Mouse (Mus musculus): ENCODE data around the gene Ccnjl. TPM values are rescaled to one million over a fixed set of nuclear protein-coding genes. Genes with fewer than 3 reads are reported as not detected.
A peak's percentile ranks its signal among the peaks of the same experiment; 100 is the strongest.

Ccnjl gene
- polyA plus RNA-seq, 1 experiment = 8.2 TPM

- peak; percentile 45 for DNase-seq (ENCODE audit: low read depth)
- no peak for TF ChIP-seq CTCF (IDR thresholded peaks at IDR 0.05; ENCODE audit: borderline replicate concordance, extremely low read depth, insufficient read depth, insufficient read length)
- no peak for TF ChIP-seq POLR2A (IDR thresholded peaks at IDR 0.05; ENCODE audit: borderline replicate concordance, extremely low read depth, insufficient read depth, insufficient read length, poor library complexity, severe bottlenecking)
These were observed 21.1 kb downstream of the Ccnjl start for GRCm38 (mm10) chr11:43549701-43550100.

- TF ChIP-seq CTCF (IDR thresholded peaks at IDR 0.05; ENCODE audit: borderline replicate concordance, extremely low read depth, insufficient read depth, insufficient read length) (no peak), POLR2A (IDR thresholded peaks at IDR 0.05; ENCODE audit: borderline replicate concordance, extremely low read depth, insufficient read depth, insufficient read length, poor library complexity, severe bottlenecking) (no peak)
- no peak for DNase-seq (ENCODE audit: low read depth)
These were observed 23.2 kb downstream of the Ccnjl start for GRCm38 (mm10) chr11:43551756-43552155.

- no peak for DNase-seq (ENCODE audit: low read depth)
- TF ChIP-seq POLR2A (IDR thresholded peaks at IDR 0.05; ENCODE audit: borderline replicate concordance, extremely low read depth, insufficient read depth, insufficient read length, poor library complexity, severe bottlenecking) = no peak
- no peak for TF ChIP-seq CTCF (IDR thresholded peaks at IDR 0.05; ENCODE audit: borderline replicate concordance, extremely low read depth, insufficient read depth, insufficient read length)
These were observed 24.1 kb downstream of the Ccnjl start for GRCm38 (mm10) chr11:43552675-43553074.

- DNase-seq (ENCODE audit: low read depth) = no peak
- TF ChIP-seq POLR2A (IDR thresholded peaks at IDR 0.05; ENCODE audit: borderline replicate concordance, extremely low read depth, insufficient read depth, insufficient read length, poor library complexity, severe bottlenecking) (no peak), CTCF (IDR thresholded peaks at IDR 0.05; ENCODE audit: borderline replicate concordance, extremely low read depth, insufficient read depth, insufficient read length) (no peak)
These were observed 28.0 kb downstream of the Ccnjl start for GRCm38 (mm10) chr11:43556538-43556937.

- DNase-seq (ENCODE audit: low read depth) = peak; percentile 55
- TF ChIP-seq POLR2A (IDR thresholded peaks at IDR 0.05; ENCODE audit: borderline replicate concordance, extremely low read depth, insufficient read depth, insufficient read length, poor library complexity, severe bottlenecking) (no peak), CTCF (IDR thresholded peaks at IDR 0.05; ENCODE audit: borderline replicate concordance, extremely low read depth, insufficient read depth, insufficient read length) (no peak)
These were observed 31.1 kb downstream of the Ccnjl start for GRCm38 (mm10) chr11:43559515-43560292.

- peak; percentile 66 for DNase-seq (ENCODE audit: low read depth)
These were observed 35.2 kb downstream of the Ccnjl start for GRCm38 (mm10) chr11:43563654-43564244.

GRCm38 (mm10) chr11:43565414-43565813 is 36.8 kb downstream of the Ccnjl start:
- DNase-seq (ENCODE audit: low read depth) = no peak

More at GRCm38 (mm10) chr11:43563654-43564244, 35.2 kb downstream of the Ccnjl start:
- TF ChIP-seq CTCF (IDR thresholded peaks at IDR 0.05; ENCODE audit: borderline replicate concordance, extremely low read depth, insufficient read depth, insufficient read length) (no peak), POLR2A (IDR thresholded peaks at IDR 0.05; ENCODE audit: borderline replicate concordance, extremely low read depth, insufficient read depth, insufficient read length, poor library complexity, severe bottlenecking) (no peak)

GRCm38 (mm10) chr11:43565852-43566251 is 37.3 kb downstream of the Ccnjl start:
- DNase-seq (ENCODE audit: low read depth) = peak; percentile 71
- no peak for TF ChIP-seq CTCF (IDR thresholded peaks at IDR 0.05; ENCODE audit: borderline replicate concordance, extremely low read depth, insufficient read depth, insufficient read length)
- no peak for TF ChIP-seq POLR2A (IDR thresholded peaks at IDR 0.05; ENCODE audit: borderline replicate concordance, extremely low read depth, insufficient read depth, insufficient read length, poor library complexity, severe bottlenecking)

More at GRCm38 (mm10) chr11:43565414-43565813, 36.8 kb downstream of the Ccnjl start:
- TF ChIP-seq CTCF (IDR thresholded peaks at IDR 0.05; ENCODE audit: borderline replicate concordance, extremely low read depth, insufficient read depth, insufficient read length) (no peak), POLR2A (IDR thresholded peaks at IDR 0.05; ENCODE audit: borderline replicate concordance, extremely low read depth, insufficient read depth, insufficient read length, poor library complexity, severe bottlenecking) (no peak)

GRCm38 (mm10) chr11:43566696-43567095 is 38.1 kb downstream of the Ccnjl start:
- DNase-seq (ENCODE audit: low read depth) = peak; percentile 42
- TF ChIP-seq POLR2A (IDR thresholded peaks at IDR 0.05; ENCODE audit: borderline replicate concordance, extremely low read depth, insufficient read depth, insufficient read length, poor library complexity, severe bottlenecking) (no peak), CTCF (IDR thresholded peaks at IDR 0.05; ENCODE audit: borderline replicate concordance, extremely low read depth, insufficient read depth, insufficient read length) (no peak)

- no peak for DNase-seq (ENCODE audit: low read depth)
- TF ChIP-seq POLR2A (IDR thresholded peaks at IDR 0.05; ENCODE audit: borderline replicate concordance, extremely low read depth, insufficient read depth, insufficient read length, poor library complexity, severe bottlenecking) (no peak), CTCF (IDR thresholded peaks at IDR 0.05; ENCODE audit: borderline replicate concordance, extremely low read depth, insufficient read depth, insufficient read length) (peak; percentile 57; the same call in 1 of the 2 replicates)
These were observed 39.7 kb downstream of the Ccnjl start for GRCm38 (mm10) chr11:43568263-43568662.

GRCm38 (mm10) chr11:43569188-43569587 is 40.6 kb downstream of the Ccnjl start:
- no peak for TF ChIP-seq POLR2A (IDR thresholded peaks at IDR 0.05; ENCODE audit: borderline replicate concordance, extremely low read depth, insufficient read depth, insufficient read length, poor library complexity, severe bottlenecking)
- TF ChIP-seq CTCF (IDR thresholded peaks at IDR 0.05; ENCODE audit: borderline replicate concordance, extremely low read depth, insufficient read depth, insufficient read length) = no peak
- no peak for DNase-seq (ENCODE audit: low read depth)

Data from brain, embryonic 14.5 days (tissue).